ENCODE assay signal across 16 mouse cellular contexts in genomic region chr15:77885945-77886344, GRCm38 (mm10). TPM values are rescaled to one million over a fixed set of nuclear protein-coding genes. Genes with fewer than 3 reads are reported as not detected.
DNase-seq lines count a peak whose midpoint lies in the region; ATAC-seq and TF ChIP-seq lines count a peak whose summit lies in the region.
"Had no signal": no experiment of that assay in that cellular context is flagged by ENCODE, and none has a peak within 500 bp of the region (broad histone marks: within the 10 kb centered on the region; RNA-seq: fewer than 3 reads in every experiment).

No protein-coding gene starts in this region.

- TF ChIP-seq CTCF in kidney, postnatal 0 days (IDR thresholded peaks at IDR 0.05; ENCODE audit: low read depth) = no peak
- TF ChIP-seq CTCF in stomach, postnatal 0 days (IDR thresholded peaks at IDR 0.05; ENCODE audit: low read depth) = no peak

- intact Hi-C loops in heart, postnatal 25 days (cut with DNase I) = no loop called here

- no peaks in the 10 kb centered on the region for H3K27me3 ChIP-seq in heart, embryonic 10.5 days (ENCODE audit: insufficient read depth, poor library complexity, severe bottlenecking)
- H3K27me3 ChIP-seq in intestine, embryonic 16.5 days (replicated peaks; ENCODE audit: control insufficient read depth, insufficient read depth, low read length) = no peaks in the 10 kb centered on the region
- H3K27me3 ChIP-seq in kidney, postnatal 0 days (ENCODE audit: insufficient read depth, low read length) = no peaks in the 10 kb centered on the region
- no peaks in the 10 kb centered on the region for H3K27me3 ChIP-seq in stomach, postnatal 0 days (ENCODE audit: control insufficient read depth, insufficient read depth, low read length)
- no peaks in the 10 kb centered on the region for H3K27me3 ChIP-seq in limb, embryonic 10.5 days (ENCODE audit: low read depth, poor library complexity, severe bottlenecking)
- H3K27me3 ChIP-seq: embryonic facial prominence, embryonic 12.5 days; heart, embryonic 15.5 days; hindbrain, embryonic 12.5 days; liver, embryonic 15.5 days; neural tube, embryonic 15.5 days had no signal

- 77% methylated on average over 4 of the region's 4 CpGs for WGBS in heart, embryonic 10.5 days
- WGBS in intestine, embryonic 16.5 days = 74% methylated on average over 4 of the region's 4 CpGs
- WGBS in kidney, postnatal 0 days = 74% methylated on average over 4 of the region's 4 CpGs
- WGBS in stomach, postnatal 0 days = 72% methylated on average over 4 of the region's 4 CpGs
- WGBS in limb, embryonic 10.5 days = 83% methylated on average over 4 of the region's 4 CpGs

- no peak for TF ChIP-seq EP300 in stomach, postnatal 0 days (optimal IDR thresholded peaks at IDR 0.05)

- no peak overlapping the region for H3K9ac ChIP-seq in intestine, embryonic 16.5 days (ENCODE audit: low read depth, low read length)
- no peak overlapping the region for H3K9ac ChIP-seq in kidney, postnatal 0 days (ENCODE audit: low read depth, low read length)
- H3K9ac ChIP-seq in stomach, postnatal 0 days (ENCODE audit: low read length) = no peak overlapping the region
- H3K9ac ChIP-seq: embryonic facial prominence, embryonic 12.5 days; heart, embryonic 15.5 days; hindbrain, embryonic 12.5 days; liver, embryonic 15.5 days; neural tube, embryonic 15.5 days had no signal

- no peak overlapping the region for H3K4me2 ChIP-seq in intestine, embryonic 16.5 days (ENCODE audit: low read depth, low read length)
- no peak overlapping the region for H3K4me2 ChIP-seq in kidney, postnatal 0 days (ENCODE audit: low read length)
- no peak overlapping the region for H3K4me2 ChIP-seq in stomach, postnatal 0 days (replicated peaks; ENCODE audit: low read depth)
- H3K4me2 ChIP-seq: embryonic facial prominence, embryonic 12.5 days; heart, embryonic 15.5 days; hindbrain, embryonic 12.5 days; liver, embryonic 15.5 days; neural tube, embryonic 15.5 days had no signal

- no peaks in the 10 kb centered on the region for H3K36me3 ChIP-seq in heart, embryonic 10.5 days
- no peaks in the 10 kb centered on the region for H3K36me3 ChIP-seq in intestine, embryonic 16.5 days (ENCODE audit: control insufficient read depth, insufficient read depth, low read length)
- no peaks in the 10 kb centered on the region for H3K36me3 ChIP-seq in kidney, postnatal 0 days (ENCODE audit: insufficient read depth, low read length)
- no peaks in the 10 kb centered on the region for H3K36me3 ChIP-seq in stomach, postnatal 0 days (ENCODE audit: control insufficient read depth, insufficient read depth, low read length)
- H3K36me3 ChIP-seq in limb, embryonic 10.5 days = no peaks in the 10 kb centered on the region
- H3K36me3 ChIP-seq: embryonic facial prominence, embryonic 12.5 days; G1E; heart, embryonic 15.5 days; hindbrain, embryonic 12.5 days; liver, embryonic 15.5 days; neural tube, embryonic 15.5 days had no signal

- no peak overlapping the region for H3K4me3 ChIP-seq in heart, embryonic 10.5 days
- H3K4me3 ChIP-seq in intestine, embryonic 16.5 days (ENCODE audit: low read length) = no peak overlapping the region
- H3K4me3 ChIP-seq in kidney, postnatal 0 days (replicated peaks; ENCODE audit: low read depth, low read length) = no peak overlapping the region
- H3K4me3 ChIP-seq in stomach, postnatal 0 days (ENCODE audit: low read depth, low read length) = no peak overlapping the region
- no peak overlapping the region for H3K4me3 ChIP-seq in limb, embryonic 10.5 days
- H3K4me3 ChIP-seq: embryonic facial prominence, embryonic 12.5 days; heart, embryonic 15.5 days; hindbrain, embryonic 12.5 days; liver, embryonic 15.5 days; neural tube, embryonic 15.5 days had no signal

- no peak for DNase-seq in heart, embryonic 10.5 days (ENCODE audit: low spot score)
- DNase-seq in heart, postnatal 25 days (ENCODE audit: low spot score) = no peak
- peak; percentile 80 for DNase-seq in 3T3-L1 (ENCODE audit: low read depth, low spot score)
- no peak for DNase-seq in kidney, postnatal 0 days (ENCODE audit: low spot score)
- DNase-seq in stomach, postnatal 0 days (ENCODE audit: low spot score) = no peak
- DNase-seq in limb, embryonic 10.5 days (ENCODE audit: low spot score) = no peak
- DNase-seq in adrenal gland, adult 2 months = no peak
- DNase-seq: gastrocnemius, postnatal 25 days; thymus, adult 2 months had no signal

- no peak for ATAC-seq in intestine, embryonic 16.5 days
- no peak for ATAC-seq in kidney, postnatal 0 days (replicated peaks; ENCODE audit: low FRiP score, low read depth)
- no peak for ATAC-seq in stomach, postnatal 0 days (ENCODE audit: low FRiP score, low TSS enrichment)

- H3K9me3 ChIP-seq in heart, embryonic 10.5 days = no peaks in the 10 kb centered on the region
- H3K9me3 ChIP-seq in intestine, embryonic 16.5 days (ENCODE audit: control insufficient read depth, low read length) = no peaks in the 10 kb centered on the region
- no peaks in the 10 kb centered on the region for H3K9me3 ChIP-seq in kidney, postnatal 0 days (replicated peaks; ENCODE audit: low read length)
- no peaks in the 10 kb centered on the region for H3K9me3 ChIP-seq in stomach, postnatal 0 days (ENCODE audit: control insufficient read depth, low read length)
- H3K9me3 ChIP-seq in limb, embryonic 10.5 days (replicated peaks) = no peaks in the 10 kb centered on the region
- H3K9me3 ChIP-seq: embryonic facial prominence, embryonic 12.5 days; G1E; heart, embryonic 15.5 days; hindbrain, embryonic 12.5 days; liver, embryonic 15.5 days; neural tube, embryonic 15.5 days had no signal

- 0 out of 2 replicates have a peak overlapping the region, but pooled peaks have one; percentile 39 for H3K27ac ChIP-seq in heart, embryonic 10.5 days
- H3K27ac ChIP-seq in intestine, embryonic 16.5 days (ENCODE audit: low read length) = 0 out of 2 replicates have a peak overlapping the region, but pooled peaks have one; percentile 18
- H3K27ac ChIP-seq in kidney, postnatal 0 days = 0 out of 2 replicates have a peak overlapping the region, but pooled peaks have one; percentile 60
- no peak overlapping the region for H3K27ac ChIP-seq in stomach, postnatal 0 days (replicated peaks)
- no peak overlapping the region for H3K27ac ChIP-seq in limb, embryonic 10.5 days
- H3K27ac ChIP-seq: embryonic facial prominence, embryonic 12.5 days; heart, embryonic 15.5 days; hindbrain, embryonic 12.5 days; neural tube, embryonic 15.5 days had no signal

- H3K4me1 ChIP-seq in heart, embryonic 10.5 days = peaks cover 52% of the 10 kb centered on the region
- H3K4me1 ChIP-seq in intestine, embryonic 16.5 days (ENCODE audit: control insufficient read depth, insufficient read depth, low read length) = peaks cover 33% of the 10 kb centered on the region
- peaks cover 20% of the 10 kb centered on the region; the same call in 1 of the 2 replicates for H3K4me1 ChIP-seq in kidney, postnatal 0 days (replicated peaks; ENCODE audit: insufficient read depth, low read length)
- peaks cover 8% of the 10 kb centered on the region for H3K4me1 ChIP-seq in stomach, postnatal 0 days (replicated peaks; ENCODE audit: control insufficient read depth, insufficient read depth)
- H3K4me1 ChIP-seq in limb, embryonic 10.5 days = peaks cover 32% of the 10 kb centered on the region

RNA-seq across cellular contexts. Expression of gene Txn2, which starts 42.9 kb away (rescaled TPM):
- 311 and 315 TPM in 2 replicates for polyA plus RNA-seq in heart, embryonic 10.5 days (2016; fragmentation: Nextera tagmentation; extraction: Ambion mirVana)
- 100 to 1,000 TPM; 278 to 282 TPM for total RNA-seq in heart, postnatal 25 days (2021)
- polyA plus RNA-seq in intestine, embryonic 16.5 days (2015; fragmentation: Nextera tagmentation; extraction: Ambion mirVana) = 357 and 388 TPM in 2 replicates
- 245 and 253 TPM in 2 replicates for polyA plus RNA-seq in kidney, postnatal 0 days (2015; fragmentation: Nextera tagmentation; extraction: Ambion mirVana)
- 172 and 176 TPM in 2 replicates for polyA plus RNA-seq in stomach, postnatal 0 days (2015; fragmentation: Nextera tagmentation; extraction: Ambion mirVana)
- polyA plus RNA-seq in limb, embryonic 10.5 days (2016; fragmentation: Nextera tagmentation; extraction: Ambion mirVana) = 287 and 339 TPM in 2 replicates
- total RNA-seq in adrenal gland, adult 2 months (2021) = 100 to 1,000 TPM; 538 to 652 TPM
- 1,033 and 1,131 TPM in 2 replicates for polyA plus RNA-seq in adrenal gland, adult 2 months (2012; rRNA removed)

RNA-seq across cellular contexts. Expression of gene Myh9, which starts 44.0 kb away (rescaled TPM):
- 34.5 and 37.5 TPM in 2 replicates for polyA plus RNA-seq in heart, embryonic 10.5 days (2016; fragmentation: Nextera tagmentation; extraction: Ambion mirVana)
- total RNA-seq in heart, postnatal 25 days (2021) = 100 to 1,000 TPM; 122 to 124 TPM
- polyA plus RNA-seq in intestine, embryonic 16.5 days (2015; fragmentation: Nextera tagmentation; extraction: Ambion mirVana) = 39.1 and 43.8 TPM in 2 replicates
- 52.9 and 57.2 TPM in 2 replicates for polyA plus RNA-seq in kidney, postnatal 0 days (2015; fragmentation: Nextera tagmentation; extraction: Ambion mirVana)
- 27.9 and 32.9 TPM in 2 replicates for polyA plus RNA-seq in stomach, postnatal 0 days (2015; fragmentation: Nextera tagmentation; extraction: Ambion mirVana)
- 30.6 and 39.2 TPM in 2 replicates for polyA plus RNA-seq in limb, embryonic 10.5 days (2016; fragmentation: Nextera tagmentation; extraction: Ambion mirVana)
- total RNA-seq in adrenal gland, adult 2 months (2021) = 100 to 1,000 TPM; 280 to 306 TPM
- 45.4 and 51.9 TPM in 2 replicates for polyA plus RNA-seq in adrenal gland, adult 2 months (2012; rRNA removed)

Comparison
In these comparisons a context has a peak if more than half of its experiments do, and no peak if none do; other contexts are left out.
1. H3K27ac ChIP-seq: peak in heart, embryonic 10.5 days (single experiment), intestine, embryonic 16.5 days (single experiment) and kidney, postnatal 0 days (single experiment); none in stomach, postnatal 0 days (single experiment) and limb, embryonic 10.5 days (single experiment).